Mouse (Mus musculus) bone marrow macrophage, adult 2 months (primary cell): ENCODE data around the gene Pdx1.

Source experiments
- CTCF ChIP-seq: IDR thresholded peaks from 2 replicates; pipeline ENCODE4 v1.5.1; 2012; ENCODE audit warnings: low read depth, mild to moderate bottlenecking, low read length, moderate library complexity
- POLR2A ChIP-seq: IDR thresholded peaks from 2 replicates; pipeline ENCODE4 v1.6.1; 2012; ENCODE audit warnings: mild to moderate bottlenecking, low read depth, low read length, borderline replicate concordance

- TF ChIP-seq CTCF (no peak), POLR2A (no peak)
Measured at GRCm38 (mm10) chr5:147275761-147276160, 6.0 kb downstream of the Pdx1 start.
